ENCODE assay signal across 24 mouse cellular contexts in genomic region chr7:66318147-66318546, GRCm38 (mm10). TPM values are rescaled to one million over a fixed set of nuclear protein-coding genes. Genes with fewer than 3 reads are reported as not detected.
"Had no signal": no experiment of that assay in that cellular context is flagged by ENCODE, and none has a peak within 500 bp of the region (broad histone marks: within the 10 kb centered on the region; RNA-seq: fewer than 3 reads in every experiment).

No protein-coding gene starts in this region.

- H3K9me3 ChIP-seq: liver, embryonic 13.5 days; liver, embryonic 15.5 days; neural tube, embryonic 12.5 days; stomach, embryonic 15.5 days had no signal

- H3K36me3 ChIP-seq: midbrain, embryonic 12.5 days; neural tube, embryonic 12.5 days had no signal

- DNase-seq: liver, embryonic 13.5 days; lung, adult 18-20 months; lung, embryonic 14.5 days; lung, postnatal 14 days; lung, postnatal 4 days; midbrain, embryonic 14.5 days; right cerebral cortex, postnatal 14 days; thymus, adult 2 months; thymus, postnatal 25 days; thymus, postnatal 4 days had no signal

- H3K9ac ChIP-seq: liver, embryonic 13.5 days; liver, embryonic 15.5 days; lung, embryonic 14.5 days; midbrain, embryonic 12.5 days; neural tube, embryonic 12.5 days; stomach, embryonic 15.5 days had no signal

- H3K27me3 ChIP-seq: liver, embryonic 13.5 days; liver, embryonic 15.5 days; midbrain, embryonic 12.5 days; neural tube, embryonic 12.5 days; stomach, embryonic 15.5 days had no signal

- H3K4me2 ChIP-seq: liver, embryonic 13.5 days; liver, embryonic 15.5 days; lung, embryonic 14.5 days; midbrain, embryonic 12.5 days; neural tube, embryonic 12.5 days; stomach, embryonic 15.5 days had no signal

- H3K4me3 ChIP-seq: liver, embryonic 13.5 days; liver, embryonic 15.5 days; midbrain, embryonic 12.5 days; neural tube, embryonic 12.5 days; stomach, embryonic 15.5 days had no signal

- H3K27ac ChIP-seq: liver, embryonic 13.5 days; liver, embryonic 15.5 days; midbrain, embryonic 12.5 days; neural tube, embryonic 12.5 days; stomach, embryonic 15.5 days; stomach, postnatal 0 days had no signal

- H3K4me1 ChIP-seq: liver, embryonic 13.5 days; liver, embryonic 15.5 days; stomach, embryonic 15.5 days had no signal

RNA-seq across cellular contexts. Expression of gene Gm10974, which starts 47.6 kb away (rescaled TPM):
- total RNA-seq: megakaryocyte, adult 5-6 weeks; midbrain, postnatal 0 days; monocyte, adult 5-6 weeks; neutrophil, adult 5-6 weeks had no signal
- polyA plus RNA-seq: liver, embryonic 13.5 days; liver, embryonic 15.5 days; lung, embryonic 14.5 days; lung, embryonic 16.5 days; midbrain, embryonic 12.5 days; midbrain, embryonic 14.5 days; midbrain, postnatal 0 days; neural tube, embryonic 12.5 days; neural tube, embryonic 14.5 days; spleen, adult 2 months; stomach, embryonic 15.5 days; stomach, postnatal 0 days; testis, adult 2 months; thymus, adult 2 months; urinary bladder, adult 2 months had no signal
